Mouse (Mus musculus): Measurements from ENCODE around the gene Serpina6. TPM values are rescaled to one million over a fixed set of nuclear protein-coding genes. Genes with fewer than 3 reads are reported as not detected.
"Not testable (repeated sequence)": the region's sequence is repeated elsewhere in the genome, so short reads cannot be mapped to it uniquely, and the experiment has no call there.

The Serpina6 gene
- not detected for total RNA-seq (2021)
- long read RNA-seq, experiment 1, result 0 reads
- long read RNA-seq, experiment 2, result 0 reads

- DNase-seq (ENCODE audit: low spot score in 2 of 2), result no peak
Measured at GRCm38 (mm10) chr12:103656848-103657626, at the start of gene Serpina6. Serpina6 (minus strand) TSS chr12:103657212.

- DNase-seq (ENCODE audit: low spot score in 2 of 2), result no peak
Measured at GRCm38 (mm10) chr12:103706113-103706512, 49.1 kb upstream of the Serpina6 start.

- no peak for DNase-seq (ENCODE audit: low spot score in 2 of 2)
Measured at GRCm38 (mm10) chr12:103705547-103705946, 48.5 kb upstream of the Serpina6 start.

- no peak for DNase-seq (ENCODE audit: low spot score in 2 of 2)
Measured at GRCm38 (mm10) chr12:103700144-103700750, 43.2 kb upstream of the Serpina6 start.

- no peak for DNase-seq (ENCODE audit: low spot score in 2 of 2)
Measured at GRCm38 (mm10) chr12:103695429-103695828, 38.4 kb upstream of the Serpina6 start, which contains the start of gene Serpina1f. Serpina1f (minus strand) TSS chr12:103695529.

- DNase-seq (ENCODE audit: low spot score in 2 of 2), result no peak
Measured at GRCm38 (mm10) chr12:103688221-103688814, 31.3 kb upstream of the Serpina6 start.

GRCm38 (mm10) chr12:103687021-103687420 lies 30.0 kb upstream of the Serpina6 start:
- no peak for DNase-seq (ENCODE audit: low spot score in 2 of 2)

GRCm38 (mm10) chr12:103686050-103686449 lies 29.0 kb upstream of the Serpina6 start:
- DNase-seq (ENCODE audit: low spot score in 2 of 2), result no peak

- DNase-seq (ENCODE audit: low spot score in 2 of 2), result no peak
Measured at GRCm38 (mm10) chr12:103685386-103685785, 28.4 kb upstream of the Serpina6 start.

GRCm38 (mm10) chr12:103683775-103684174 lies 26.8 kb upstream of the Serpina6 start:
- DNase-seq (ENCODE audit: low spot score in 2 of 2), result no peak

GRCm38 (mm10) chr12:103681739-103682138 lies 24.7 kb upstream of the Serpina6 start:
- DNase-seq (ENCODE audit: low spot score in 2 of 2), result no peak

- no peak for DNase-seq (ENCODE audit: low spot score in 2 of 2)
Measured at GRCm38 (mm10) chr12:103681169-103681568, 24.2 kb upstream of the Serpina6 start.

GRCm38 (mm10) chr12:103679853-103680252 lies 22.8 kb upstream of the Serpina6 start:
- not testable (repeated sequence) for DNase-seq (ENCODE audit: low spot score in 2 of 2)

- no peak for DNase-seq (ENCODE audit: low spot score in 2 of 2)
Measured at GRCm38 (mm10) chr12:103676039-103676438, 19.0 kb upstream of the Serpina6 start, which contains the start of gene Serpina16. Serpina16 (minus strand) TSS chr12:103676139.

- DNase-seq (ENCODE audit: low spot score in 2 of 2), result peak in 1 of 2 experiments; percentile 59
Measured at GRCm38 (mm10) chr12:103673179-103673578, 16.2 kb upstream of the Serpina6 start.

- DNase-seq (ENCODE audit: low spot score in 2 of 2), result no peak
Measured at GRCm38 (mm10) chr12:103671483-103671882, 14.5 kb upstream of the Serpina6 start.

- no peak for DNase-seq (ENCODE audit: low spot score in 2 of 2)
Measured at GRCm38 (mm10) chr12:103670964-103671363, 14.0 kb upstream of the Serpina6 start.

GRCm38 (mm10) chr12:103670344-103670743 lies 13.3 kb upstream of the Serpina6 start:
- DNase-seq (ENCODE audit: low spot score in 2 of 2), result peak in 1 of 2 experiments; percentile 25

GRCm38 (mm10) chr12:103665286-103665685 lies 8.3 kb upstream of the Serpina6 start:
- DNase-seq (ENCODE audit: low spot score in 2 of 2), result no peak

- DNase-seq (ENCODE audit: low spot score in 2 of 2), result not testable (repeated sequence)
Measured at GRCm38 (mm10) chr12:103662053-103662452, 5.0 kb upstream of the Serpina6 start.

- no peak for DNase-seq (ENCODE audit: low spot score in 2 of 2)
Measured at GRCm38 (mm10) chr12:103660076-103660475, 3.1 kb upstream of the Serpina6 start.

- no peak for DNase-seq (ENCODE audit: low spot score in 2 of 2)
Measured at GRCm38 (mm10) chr12:103659171-103659570, 2.2 kb upstream of the Serpina6 start.
